Mouse (Mus musculus) lung, embryonic 16.5 days (tissue): ENCODE measurements at regions not wholly inside any gene's neighbourhood (a gene's known extent, or its start where the extent isn't known, plus 50 kb on each side); places are given as distances from the start of the nearest gene placed in this dataset.
A peak's percentile ranks its signal among the peaks of the same experiment; 100 is the strongest.
"Not testable (repeated sequence)": the region's sequence is repeated elsewhere in the genome, so short reads cannot be mapped to it uniquely, and the experiment has no call there.

Source experiments
- ATAC-seq: fragments of 200-750 bp; cut with Nextera tagmentation; 2 replicates; pipeline ENCODE4 v1.8.0; 2017; ENCODE audit warnings: low read depth, mild to moderate bottlenecking, moderate library complexity
- H3K27ac ChIP-seq: fragments of 300-500 bp; sonication (generic); 2 replicates; pipeline ENCODE4 v1.5.1; 2014; ENCODE audit warnings: mild to moderate bottlenecking, control low read depth, low read length
- H3K27me3 ChIP-seq: fragments of 300-500 bp; sonication (generic); 2 replicates; pipeline ENCODE4 v1.6.1; 2014; ENCODE audit warnings: low read depth, low read length, mixed read lengths; ENCODE audit not compliant: control insufficient read depth, insufficient read depth
- H3K36me3 ChIP-seq: fragments of 300-500 bp; sonication (generic); 2 replicates; pipeline ENCODE4 v1.6.1; 2014; ENCODE audit warnings: low read length; ENCODE audit not compliant: control insufficient read depth, insufficient read depth
- H3K4me1 ChIP-seq: fragments of 300-500 bp; sonication (generic); replicated peaks from 2 replicates; pipeline ENCODE4 v1.6.1; 2014; ENCODE audit warnings: low read length, mixed read lengths; ENCODE audit not compliant: control insufficient read depth, insufficient read depth
- H3K4me2 ChIP-seq: fragments of 300-500 bp; sonication (generic); 2 replicates; pipeline ENCODE4 v1.6.1; 2014; ENCODE audit warnings: low read depth, low read length, control low read depth
- H3K4me3 ChIP-seq: fragments of 300-500 bp; sonication (generic); 2 replicates; pipeline ENCODE4 v1.5.1; 2014; ENCODE audit warnings: mild to moderate bottlenecking, low read length, control low read depth
- H3K9ac ChIP-seq: fragments of 300-500 bp; sonication (generic); 2 replicates; pipeline ENCODE4 v1.6.1; 2014; ENCODE audit warnings: low read length, control low read depth
- H3K9me3 ChIP-seq: fragments of 300-500 bp; sonication (generic); 2 replicates; pipeline ENCODE4 v1.6.1; 2016; ENCODE audit warnings: low read length; ENCODE audit not compliant: control insufficient read depth
- WGBS: fragments of 180-500 bp; shearing (Covaris S2); extraction: QIAGEN DNeasy Blood & Tissue Kit; methylation state at CpG from one replicate; pipeline ENCODE4 v1.1.7; 2014; 5-methylcytosine and 5-hydroxymethylcytosine counted together

- 83% methylated on average over 2 of the region's 2 CpGs for WGBS
- Histone ChIP-seq H3K9ac (no peak overlapping the region), H3K27me3 (no peaks in the 10 kb centered on the region), H3K4me1 (no peaks in the 10 kb centered on the region), H3K4me3 (no peak overlapping the region), H3K9me3 (no peaks in the 10 kb centered on the region), H3K4me2 (no peak overlapping the region), H3K36me3 (no peaks in the 10 kb centered on the region), H3K27ac (no peak overlapping the region)
- no peak for ATAC-seq
Measured at GRCm38 (mm10) chr14:100978515-100978914, 221.6 kb downstream of the Prr30 start.

DNA sequence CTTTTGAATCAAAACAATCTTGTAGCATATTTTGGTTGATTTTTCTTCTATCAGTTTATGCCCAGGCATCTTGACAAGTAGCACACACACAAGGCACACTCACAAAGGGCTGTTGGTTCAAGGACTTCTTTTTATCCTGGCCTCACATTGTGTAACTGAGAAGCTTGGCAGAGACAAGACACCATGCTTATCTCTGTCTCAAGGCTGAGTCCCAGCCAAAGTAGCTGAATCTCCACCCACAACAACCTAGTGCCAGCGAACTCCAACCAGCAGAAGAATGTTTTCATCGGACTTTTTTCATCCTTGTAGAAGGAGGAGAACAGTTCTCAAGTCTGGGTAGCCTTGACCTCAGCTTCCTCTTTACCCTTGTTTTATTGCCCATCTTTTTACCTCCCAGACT lies 229.2 kb downstream of the Prr30 start:
- Histone ChIP-seq H3K36me3 (no peaks in the 10 kb centered on the region), H3K9me3 (no peaks in the 10 kb centered on the region), H3K9ac (no peak overlapping the region), H3K27me3 (no peaks in the 10 kb centered on the region), H3K27ac (no peak overlapping the region), H3K4me3 (no peak overlapping the region), H3K4me1 (no peaks in the 10 kb centered on the region), H3K4me2 (no peak overlapping the region)
- ATAC-seq, result peak; percentile 69
- WGBS, result 43% methylated on average over 2 of the region's 2 CpGs

- no peak overlapping the region for H3K27ac ChIP-seq
- ATAC-seq, result no peak
- H3K4me1 ChIP-seq, result no peaks in the 10 kb centered on the region
- no peak overlapping the region for H3K4me3 ChIP-seq
- no peaks in the 10 kb centered on the region for H3K36me3 ChIP-seq
- no peaks in the 10 kb centered on the region for H3K9me3 ChIP-seq
- H3K27me3 ChIP-seq, result no peaks in the 10 kb centered on the region
- no peak overlapping the region for H3K9ac ChIP-seq
- H3K4me2 ChIP-seq, result no peak overlapping the region
Measured at GRCm38 (mm10) chr14:100960198-100960597, 239.9 kb downstream of the Prr30 start.

- no peak overlapping the region for H3K4me3 ChIP-seq
- no peaks in the 10 kb centered on the region for H3K36me3 ChIP-seq
- no peak overlapping the region for H3K9ac ChIP-seq
- H3K9me3 ChIP-seq, result no peaks in the 10 kb centered on the region
- no peaks in the 10 kb centered on the region for H3K27me3 ChIP-seq
- no peaks in the 10 kb centered on the region for H3K4me1 ChIP-seq
- no peak overlapping the region for H3K27ac ChIP-seq
- whole genome bisulfite sequencing, result 34% methylated on average over 1 of the region's 1 CpGs
- H3K4me2 ChIP-seq, result no peak overlapping the region
- peak; percentile 51 for ATAC-seq
Measured at GRCm38 (mm10) chr14:100955806-100956436, 244.2 kb downstream of the Prr30 start.

DNA sequence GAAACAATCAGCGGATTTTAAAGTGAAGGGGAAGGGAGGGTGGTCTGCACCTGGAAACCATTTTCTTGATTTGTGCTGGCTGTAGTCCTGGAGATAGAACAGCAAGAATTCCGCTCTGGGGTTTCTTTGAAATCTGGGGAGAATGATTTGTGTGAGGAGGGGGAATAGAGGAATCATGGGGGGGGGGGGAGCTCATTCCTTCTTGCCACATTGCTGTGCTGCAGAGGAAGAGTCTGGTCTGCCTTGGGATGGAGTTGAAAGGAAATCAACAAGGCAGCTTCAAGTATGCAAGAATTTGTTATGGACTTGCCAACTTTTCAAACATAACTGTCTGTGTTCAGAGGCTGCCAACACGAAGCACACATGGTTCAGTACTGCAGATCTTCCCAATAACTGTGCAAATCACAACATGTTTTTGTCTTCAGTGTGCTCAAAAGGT lies 249.4 kb downstream of the Prr30 start:
- Histone ChIP-seq H3K4me3 (no peak overlapping the region), H3K9me3 (no peaks in the 10 kb centered on the region), H3K4me2 (no peak overlapping the region), H3K27ac (no peak overlapping the region), H3K36me3 (no peaks in the 10 kb centered on the region), H3K27me3 (no peaks in the 10 kb centered on the region), H3K9ac (no peak overlapping the region), H3K4me1 (no peaks in the 10 kb centered on the region)
- 54% methylated on average over 3 of the region's 3 CpGs for WGBS
- 0 out of 2 replicates have a peak, but pooled peaks have one; percentile 36 for ATAC-seq

DNA sequence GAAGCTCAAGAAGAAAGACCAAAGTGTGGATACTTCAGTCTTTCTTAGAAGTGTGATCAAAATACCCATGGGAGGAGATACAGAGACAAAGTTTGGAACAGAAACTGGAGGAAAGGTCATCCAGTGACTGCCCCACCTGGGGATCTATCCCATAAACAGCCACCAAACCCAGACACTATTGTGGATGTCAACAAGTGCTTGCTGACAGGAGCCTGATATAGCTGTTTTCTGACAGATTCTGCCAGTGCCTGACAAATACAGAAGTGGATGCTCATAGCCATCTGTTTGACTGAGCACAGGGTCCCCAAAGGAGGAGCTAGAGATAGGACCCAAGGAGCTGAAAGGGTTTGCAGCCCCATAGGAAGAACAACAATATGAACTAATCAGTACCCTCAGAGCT lies 252.5 kb downstream of the Prr30 start:
- H3K4me2 ChIP-seq, H3K36me3 ChIP-seq, H3K27ac ChIP-seq, H3K9me3 ChIP-seq, H3K9ac ChIP-seq, H3K4me3 ChIP-seq, H3K27me3 ChIP-seq, H3K4me1 ChIP-seq, ATAC-seq: not testable (repeated sequence)

DNA sequence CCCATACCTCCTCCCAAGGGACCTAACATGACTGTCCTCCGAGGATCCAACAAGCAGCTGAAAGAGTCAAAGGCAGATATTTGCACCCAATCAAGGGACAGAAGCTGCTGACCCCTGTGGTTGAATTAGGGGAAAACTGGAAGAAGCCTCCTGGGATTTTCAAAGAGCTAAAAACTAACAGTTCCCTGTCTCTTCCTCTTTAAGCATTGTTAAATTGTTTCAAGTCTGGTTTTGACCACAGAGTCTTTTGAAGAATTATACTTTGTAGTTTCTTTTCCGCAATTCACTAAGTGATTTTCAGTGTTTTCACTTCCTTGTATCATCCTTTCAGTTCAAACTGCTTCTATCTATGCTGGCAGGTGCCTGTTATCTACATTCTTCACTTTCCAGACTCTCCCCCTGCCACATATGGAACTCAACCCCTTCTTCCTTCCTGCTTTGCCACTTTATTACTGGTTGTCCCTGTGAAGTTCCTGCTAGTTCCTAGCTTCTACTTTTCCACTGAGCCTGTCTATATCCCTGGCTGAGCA lies 262.7 kb downstream of the Prr30 start:
- 68% methylated on average over 2 of the region's 2 CpGs for WGBS
- Histone ChIP-seq H3K4me2 (no peak overlapping the region), H3K4me3 (no peak overlapping the region), H3K27ac (no peak overlapping the region), H3K36me3 (no peaks in the 10 kb centered on the region), H3K9ac (no peak overlapping the region), H3K27me3 (no peaks in the 10 kb centered on the region), H3K4me1 (no peaks in the 10 kb centered on the region), H3K9me3 (no peaks in the 10 kb centered on the region)
- ATAC-seq, result no peak

- no peaks in the 10 kb centered on the region for H3K4me1 ChIP-seq
- H3K4me2 ChIP-seq, result no peak overlapping the region
- H3K9me3 ChIP-seq, result no peaks in the 10 kb centered on the region
- no peak overlapping the region for H3K27ac ChIP-seq
- H3K36me3 ChIP-seq, result no peaks in the 10 kb centered on the region
- no peak for ATAC-seq
- no peak overlapping the region for H3K9ac ChIP-seq
- no peak overlapping the region for H3K4me3 ChIP-seq
- 79% methylated on average over 7 of the region's 7 CpGs for WGBS
- H3K27me3 ChIP-seq, result no peaks in the 10 kb centered on the region
Measured at GRCm38 (mm10) chr14:100934554-100934953, 265.6 kb downstream of the Prr30 start.

- WGBS, result 65% methylated on average over 6 of the region's 6 CpGs
- ATAC-seq, result no peak
- Histone ChIP-seq H3K4me2 (no peak overlapping the region), H3K27ac (no peak overlapping the region), H3K4me1 (no peaks in the 10 kb centered on the region), H3K9ac (no peak overlapping the region), H3K36me3 (no peaks in the 10 kb centered on the region), H3K9me3 (no peaks in the 10 kb centered on the region), H3K27me3 (no peaks in the 10 kb centered on the region), H3K4me3 (no peak overlapping the region)
Measured at GRCm38 (mm10) chr14:100924880-100925279, 275.2 kb downstream of the Prr30 start.

DNA sequence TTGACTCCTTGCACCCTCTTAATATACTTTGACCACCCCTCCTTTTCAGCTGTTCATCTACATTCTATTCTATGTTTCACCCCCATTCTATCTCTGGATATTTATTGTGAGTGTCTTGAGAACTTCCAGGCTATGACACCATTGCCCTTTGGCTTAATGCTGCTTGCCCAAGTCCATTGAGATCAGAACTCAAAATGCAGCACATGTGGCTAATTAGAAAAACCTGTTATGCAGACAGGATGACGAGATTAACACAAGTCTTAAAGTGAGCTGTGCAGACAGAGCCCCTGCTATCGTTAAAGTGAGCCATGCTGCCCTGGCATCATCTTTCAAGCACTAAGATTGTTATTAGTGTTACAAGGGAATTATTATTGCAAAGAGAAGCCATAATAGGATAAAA lies 299.9 kb downstream of the Prr30 start:
- Histone ChIP-seq H3K27ac (no peak overlapping the region), H3K4me1 (no peaks in the 10 kb centered on the region), H3K9me3 (no peaks in the 10 kb centered on the region), H3K36me3 (no peaks in the 10 kb centered on the region), H3K9ac (no peak overlapping the region), H3K4me3 (no peak overlapping the region), H3K27me3 (no peaks in the 10 kb centered on the region), H3K4me2 (no peak overlapping the region)
- 52% methylated on average over 2 of the region's 2 CpGs for WGBS
- ATAC-seq, result no peak
